Mouse (Mus musculus) liver, embryonic 11.5 days (tissue): ENCODE results near the gene Pcgf1. TPM values are rescaled to one million over a fixed set of nuclear protein-coding genes. Genes with fewer than 3 reads are reported as not detected.

Source experiments
- microRNA counts: library from miRNA; unstranded; fragments of <30 nt; microRNA quantifications from one replicate; lab custom pipeline; 2015
- microRNA-seq: library from miRNA; unstranded; fragments of <30 nt; microRNA quantifications from one replicate; pipeline ENCODE4, GENCODE M21; 2017; ENCODE audit warnings: borderline number of aligned reads
- polyA plus RNA-seq: library from polyadenylated mRNA; unstranded; fragments of >200 nt; fragmentation: Nextera tagmentation; extraction: Ambion mirVana; gene quantifications from 2 replicates; pipeline ENCODE4 v1.2.1, GENCODE M21; 2014

The Pcgf1 gene
- polyA plus RNA-seq, 1 experiment from 2014 or later, result 25.0 TPM

MicroRNAs within 50 kb of the gene (microRNA counts, 519-probe panel; counts per million panel counts)
- microRNA mmu-miR-3470a+mmu-miR-3470b (lab: Ali Mortazavi, UCI), result not detected

Small RNA genes lying within 50 kb of the gene (microRNA-seq; reads per million reads assigned to microRNA genes)
- gene Mir3470a, result not detected
- not detected for gene Mir7040

Other genes starting within 250 kb of the Pcgf1 start
- 0.14 and 0.34 TPM in 2 replicates for gene Sema4f, start 138.1 kb upstream of the Pcgf1 start, polyA plus RNA-seq
- 6.8 and 8.2 TPM in 2 replicates for gene M1ap, start 131.0 kb upstream of the Pcgf1 start, polyA plus RNA-seq
- 12.6 and 17.2 TPM in 2 replicates for gene Dok1, start 44.4 kb upstream of the Pcgf1 start, polyA plus RNA-seq
- 5.0 and 6.2 TPM in 2 replicates for gene Loxl3, start 43.7 kb upstream of the Pcgf1 start, polyA plus RNA-seq
- 220 and 230 TPM in 2 replicates for gene Aup1, start 23.3 kb upstream of the Pcgf1 start, polyA plus RNA-seq
- gene Htra2, start 22.6 kb upstream of the Pcgf1 start, polyA plus RNA-seq, result 102 and 103 TPM in 2 replicates
- gene Dqx1, start 20.0 kb upstream of the Pcgf1 start, polyA plus RNA-seq, result 6.1 and 6.2 TPM in 2 replicates
- 0.30 and 0.95 TPM in 2 replicates for gene Tlx2, start 7.6 kb upstream of the Pcgf1 start, polyA plus RNA-seq
- 0.53 and 0.73 TPM in 2 replicates for gene Lbx2, start 8.5 kb downstream of the Pcgf1 start, polyA plus RNA-seq
- 2.0 and 2.5 TPM in 2 replicates for gene Ccdc142, start 23.7 kb downstream of the Pcgf1 start, polyA plus RNA-seq
- gene Gm42688, start 23.7 kb downstream of the Pcgf1 start, polyA plus RNA-seq, result 2.7 and 2.9 TPM in 2 replicates
- 110 and 115 TPM in 2 replicates for gene Mrpl53, start 31.2 kb downstream of the Pcgf1 start, polyA plus RNA-seq
- 88.9 and 89.6 TPM in 2 replicates for gene Mogs, start 37.6 kb downstream of the Pcgf1 start, polyA plus RNA-seq
- gene Wbp1, start 43.7 kb downstream of the Pcgf1 start, polyA plus RNA-seq, result 45.1 and 50.3 TPM in 2 replicates
- 15.8 and 17.6 TPM in 2 replicates for gene Ino80b, start 47.6 kb downstream of the Pcgf1 start, polyA plus RNA-seq
- gene Rtkn, start 57.6 kb downstream of the Pcgf1 start, polyA plus RNA-seq, result 14.7 and 15.4 TPM in 2 replicates
- gene Wdr54, start 78.5 kb downstream of the Pcgf1 start, polyA plus RNA-seq, result 2.3 and 4.3 TPM in 2 replicates
- gene 1700003E16Rik, start 78.5 kb downstream of the Pcgf1 start, polyA plus RNA-seq, result 0.08 and 0.12 TPM in 2 replicates
- gene Dctn1, start 88.1 kb downstream of the Pcgf1 start, polyA plus RNA-seq, result 56.3 and 63.4 TPM in 2 replicates
- 0.23 and 0.41 TPM in 2 replicates for gene Slc4a5, start 142.0 kb downstream of the Pcgf1 start, polyA plus RNA-seq
- 119 and 120 TPM in 2 replicates for gene Mthfd2, start 248.0 kb downstream of the Pcgf1 start, polyA plus RNA-seq
- gene Mob1a, start 248.1 kb downstream of the Pcgf1 start, polyA plus RNA-seq, result 78.5 and 84.8 TPM in 2 replicates